Mouse (Mus musculus) ES-Bruce4 (cell line): ENCODE measurements at regions not wholly inside any gene's neighbourhood (a gene's known extent, or its start where the extent isn't known, plus 50 kb on each side); places are given as distances from the start of the nearest gene placed in this dataset.

Source experiments
- CTCF ChIP-seq: IDR thresholded peaks from one replicate; pipeline ENCODE4 v1.8.1; 2011; ENCODE audit warnings: low read depth, low read length
- EP300 ChIP-seq: IDR thresholded peaks from 2 replicates; pipeline ENCODE4 v1.6.1; 2011; ENCODE audit warnings: low read depth, low read length; ENCODE audit not compliant: insufficient read depth
- POLR2A ChIP-seq: IDR thresholded peaks from one replicate; pipeline ENCODE4 v1.8.1; 2011; ENCODE audit warnings: low read length; ENCODE audit not compliant: insufficient read depth

DNA sequence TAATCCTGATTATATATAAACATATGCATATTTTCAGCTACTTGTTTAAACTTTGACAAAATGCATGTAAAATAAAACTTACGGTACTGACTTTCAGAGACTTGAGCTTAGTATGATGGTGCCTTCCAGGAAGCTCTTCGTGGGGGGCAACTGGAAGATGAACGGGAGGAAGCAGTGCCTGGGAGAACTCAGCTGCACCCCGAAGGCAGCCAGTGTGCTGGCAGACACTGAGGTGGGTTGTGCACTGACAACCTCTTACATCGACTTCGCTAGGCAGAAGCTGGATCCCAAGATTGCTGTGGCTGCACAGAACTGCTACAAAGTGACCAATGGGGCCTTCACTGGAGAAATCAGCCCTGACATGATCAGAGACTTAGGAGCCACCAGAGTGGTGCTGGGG is 61.5 kb upstream of the Prdm1 start:
- TF ChIP-seq CTCF (no peak), EP300 (no peak), POLR2A (no peak)
